Mouse (Mus musculus): ENCODE measurements around the gene Arpc1a.
"Not testable (repeated sequence)": the region's sequence is repeated elsewhere in the genome, so short reads cannot be mapped to it uniquely, and the experiment has no call there.

The Arpc1a gene

GRCm38 (mm10) chr5:145083632-145084451 lies at the start of gene Arpc1a, which contains the start of gene Kpna7:
TSS of gene Arpc1a (plus strand) at chr5:145083830.
TSS of gene Kpna7 (minus strand) at chr5:145084030.
- peak; percentile 88 to 89 for DNase-seq

GRCm38 (mm10) chr5:145041628-145042027 lies 42.0 kb upstream of the Arpc1a start:
- DNase-seq = no peak

GRCm38 (mm10) chr5:145042690-145043089 lies 40.9 kb upstream of the Arpc1a start, which contains the start of gene 1700018F24Rik:
TSS of gene 1700018F24Rik (plus strand) at chr5:145042990.
- DNase-seq = not testable (repeated sequence)

- DNase-seq = not testable (repeated sequence)
Measured at GRCm38 (mm10) chr5:145054187-145054586, 29.4 kb upstream of the Arpc1a start.

- DNase-seq = no peak
Measured at GRCm38 (mm10) chr5:145057907-145058306, 25.7 kb upstream of the Arpc1a start.

- no peak for DNase-seq
Measured at GRCm38 (mm10) chr5:145058722-145059121, 24.9 kb upstream of the Arpc1a start.

- no peak for DNase-seq
Measured at GRCm38 (mm10) chr5:145059524-145059923, 24.1 kb upstream of the Arpc1a start.

- no peak for DNase-seq
Measured at GRCm38 (mm10) chr5:145064765-145065340, 18.8 kb upstream of the Arpc1a start.

GRCm38 (mm10) chr5:145068863-145069262 lies 14.8 kb upstream of the Arpc1a start:
- no peak for DNase-seq

GRCm38 (mm10) chr5:145069707-145070106 lies 13.9 kb upstream of the Arpc1a start:
- peak; percentile 9 to 11 for DNase-seq

GRCm38 (mm10) chr5:145071342-145071741 lies 12.3 kb upstream of the Arpc1a start:
- no peak for DNase-seq

- no peak for DNase-seq
Measured at GRCm38 (mm10) chr5:145075081-145075480, 8.5 kb upstream of the Arpc1a start.

GRCm38 (mm10) chr5:145081866-145082613 lies 1.6 kb upstream of the Arpc1a start:
- DNase-seq = no peak

GRCm38 (mm10) chr5:145083201-145083600 lies 429 bp upstream of the Arpc1a start:
- DNase-seq = not testable (repeated sequence)

- DNase-seq = no peak
Measured at GRCm38 (mm10) chr5:145084822-145085221, 1.2 kb downstream of the Arpc1a start.

GRCm38 (mm10) chr5:145088186-145088585 lies 4.6 kb downstream of the Arpc1a start:
- DNase-seq = no peak

GRCm38 (mm10) chr5:145089878-145090277 lies 6.2 kb downstream of the Arpc1a start:
- no peak for DNase-seq

GRCm38 (mm10) chr5:145096195-145096594 lies 12.6 kb downstream of the Arpc1a start:
- no peak for DNase-seq

- DNase-seq = no peak
Measured at GRCm38 (mm10) chr5:145098340-145098821, 14.8 kb downstream of the Arpc1a start.

- DNase-seq = no peak
Measured at GRCm38 (mm10) chr5:145100960-145101359, 17.3 kb downstream of the Arpc1a start.

- not testable (repeated sequence) for DNase-seq
Measured at GRCm38 (mm10) chr5:145101451-145101850, 17.8 kb downstream of the Arpc1a start.

GRCm38 (mm10) chr5:145102706-145103105 lies 19.1 kb downstream of the Arpc1a start:
- no peak for DNase-seq

GRCm38 (mm10) chr5:145104328-145104727 lies 20.7 kb downstream of the Arpc1a start:
- DNase-seq = no peak
